Mouse (Mus musculus) embryonic facial prominence, embryonic 11.5 days (tissue): ENCODE measurements around the gene Zfp672. TPM values are rescaled to one million over a fixed set of nuclear protein-coding genes. Genes with fewer than 3 reads are reported as not detected.
A peak's percentile ranks its signal among the peaks of the same experiment; 100 is the strongest.
"Not testable (repeated sequence)": the region's sequence is repeated elsewhere in the genome, so short reads cannot be mapped to it uniquely, and the experiment has no call there.

Experiments used
- ATAC-seq: fragments of 200-750 bp; cut with Nextera tagmentation; replicated peaks from 2 replicates; pipeline ENCODE4 v1.8.0; 2017; ENCODE audit warnings: low read depth; ENCODE audit not compliant: insufficient number of reproducible peaks, low FRiP score, low TSS enrichment
- DNase-seq: peaks from one replicate; pipeline ENCODE4 v3.0.0-alpha.2; 2015; ENCODE audit warnings: low spot score
- H3K27ac ChIP-seq: fragments of 300-500 bp; sonication (generic); replicated peaks from 2 replicates; pipeline ENCODE4 v1.5.1; 2014; ENCODE audit warnings: mild to moderate bottlenecking, low read depth, low read length, control low read depth
- H3K27me3 ChIP-seq: fragments of 300-500 bp; sonication (generic); 2 replicates; pipeline ENCODE4 v1.6.1; 2014; ENCODE audit warnings: mild to moderate bottlenecking, low read length, moderate library complexity, mixed read lengths; ENCODE audit not compliant: control insufficient read depth, insufficient read depth
- H3K36me3 ChIP-seq: fragments of 300-500 bp; sonication (generic); replicated peaks from 2 replicates; pipeline ENCODE4 v1.6.1; 2014; ENCODE audit warnings: low read depth, mild to moderate bottlenecking, low read length, moderate library complexity, mixed read lengths; ENCODE audit not compliant: control insufficient read depth, insufficient read depth
- H3K4me1 ChIP-seq: fragments of 300-500 bp; sonication (generic); 2 replicates; pipeline ENCODE4 v1.6.1; 2014; ENCODE audit warnings: low read length, mixed read lengths; ENCODE audit not compliant: control insufficient read depth, insufficient read depth
- H3K4me2 ChIP-seq: fragments of 300-500 bp; sonication (generic); 2 replicates; pipeline ENCODE4 v1.6.1; 2014; ENCODE audit warnings: low read depth, mild to moderate bottlenecking, control low read depth, low read length, moderate library complexity
- H3K4me3 ChIP-seq: fragments of 300-500 bp; sonication (generic); 2 replicates; pipeline ENCODE4 v1.5.1; 2014; ENCODE audit warnings: low read depth, low read length, control low read depth
- H3K9ac ChIP-seq: fragments of 300-500 bp; sonication (generic); replicated peaks from 2 replicates; pipeline ENCODE4 v1.6.1; 2014; ENCODE audit warnings: mild to moderate bottlenecking, control low read depth, low read length
- H3K9me3 ChIP-seq: fragments of 300-500 bp; sonication (generic); replicated peaks from 2 replicates; pipeline ENCODE4 v1.6.1; 2016; ENCODE audit warnings: mild to moderate bottlenecking, low read length, inconsistent platforms, mixed read lengths; ENCODE audit not compliant: control insufficient read depth
- WGBS: fragments of 180-500 bp; shearing (Covaris S2); extraction: QIAGEN DNeasy Blood & Tissue Kit; methylation state at CpG from one replicate; pipeline ENCODE4 v1.1.7; 2014; 5-methylcytosine and 5-hydroxymethylcytosine counted together
- polyA plus RNA-seq: library from polyadenylated mRNA; unstranded; fragments of >200 nt; fragmentation: Nextera tagmentation; extraction: Ambion mirVana; gene quantifications from 2 replicates; pipeline ENCODE4 v1.2.1, GENCODE M21; 2014

Zfp672 gene
- polyA plus RNA-seq, result 24.4 and 26.0 TPM in 2 replicates

- no peaks in the 10 kb centered on the region; the same call in 1 of the 2 replicates for H3K36me3 ChIP-seq
These were observed at the start of gene Zfp672, which contains the start of gene Sh3bp5l for GRCm38 (mm10) chr11:58330276-58331148. Gene Zfp672, minus strand, starts transcription at chr11:58330339. Gene Sh3bp5l, plus strand, starts transcription at chr11:58330724.

GRCm38 (mm10) chr11:58379516-58379915, 49.4 kb upstream of the Zfp672 start:
- WGBS, result 68% methylated on average over 1 of the region's 1 CpGs
- Histone ChIP-seq H3K4me1 (no peaks in the 10 kb centered on the region), H3K4me3 (no peak overlapping the region), H3K4me2 (no peak overlapping the region), H3K27ac (no peak overlapping the region), H3K9me3 (no peaks in the 10 kb centered on the region), H3K27me3 (no peaks in the 10 kb centered on the region), H3K36me3 (no peaks in the 10 kb centered on the region), H3K9ac (no peak overlapping the region)
- ATAC-seq, result no peak
- no peak for DNase-seq

More at GRCm38 (mm10) chr11:58330276-58331148, at the start of gene Zfp672, which contains the start of gene Sh3bp5l:
- ATAC-seq (peak; percentile 90), DNase-seq (peak; percentile 96)
- H3K4me3 ChIP-seq, result peak within 1 kb of the TSS; percentile 72
- H3K9me3 ChIP-seq, result no peaks in the 10 kb centered on the region
- H3K27me3 ChIP-seq, result no peaks in the 10 kb centered on the region
- under 1% methylated on average over 52 of the region's 52 CpGs for WGBS
- peak within 1 kb of the TSS; percentile 80 for H3K9ac ChIP-seq
- peak within 1 kb of the TSS; percentile 66 for H3K4me2 ChIP-seq
- peak within 1 kb of the TSS; percentile 66; the same call in 1 of the 2 replicates for H3K27ac ChIP-seq
- no peaks in the 10 kb centered on the region for H3K4me1 ChIP-seq

GRCm38 (mm10) chr11:58378763-58379278, 48.7 kb upstream of the Zfp672 start, which contains the start of gene Lypd8:
Gene Lypd8, plus strand, starts transcription at chr11:58379043.
- Histone ChIP-seq H3K4me1 (no peaks in the 10 kb centered on the region), H3K4me3 (no peak within 1 kb of the TSS), H3K4me2 (no peak within 1 kb of the TSS), H3K9me3 (no peaks in the 10 kb centered on the region), H3K36me3 (no peaks in the 10 kb centered on the region), H3K9ac (no peak within 1 kb of the TSS), H3K27me3 (no peaks in the 10 kb centered on the region), H3K27ac (no peak within 1 kb of the TSS)
- 86% methylated on average over 3 of the region's 3 CpGs for WGBS
- no peak for DNase-seq
- ATAC-seq, result no peak

GRCm38 (mm10) chr11:58377686-58378085, 47.5 kb upstream of the Zfp672 start:
- Histone ChIP-seq H3K27me3 (no peaks in the 10 kb centered on the region), H3K9me3 (no peaks in the 10 kb centered on the region), H3K4me3 (no peak overlapping the region), H3K4me2 (no peak overlapping the region), H3K27ac (no peak overlapping the region), H3K9ac (no peak overlapping the region), H3K4me1 (no peaks in the 10 kb centered on the region), H3K36me3 (no peaks in the 10 kb centered on the region)
- no peak for DNase-seq
- 76% methylated on average over 1 of the region's 1 CpGs for WGBS
- no peak for ATAC-seq

- H3K9ac ChIP-seq, result no peak overlapping the region
- no peak for ATAC-seq
These were observed 47.1 kb upstream of the Zfp672 start for GRCm38 (mm10) chr11:58377273-58377672.

GRCm38 (mm10) chr11:58366191-58366590, 36.1 kb upstream of the Zfp672 start:
- no CpG with 5 or more reads among the region's 6 CpGs for WGBS
- not testable (repeated sequence) for H3K4me3 ChIP-seq, ATAC-seq

More at GRCm38 (mm10) chr11:58377273-58377672, 47.1 kb upstream of the Zfp672 start:
- no peaks in the 10 kb centered on the region for H3K27me3 ChIP-seq
- no peaks in the 10 kb centered on the region for H3K4me1 ChIP-seq
- H3K36me3 ChIP-seq, result no peaks in the 10 kb centered on the region
- H3K27ac ChIP-seq, result no peak overlapping the region
- no peak for DNase-seq
- no peak overlapping the region for H3K4me2 ChIP-seq
- H3K4me3 ChIP-seq, result no peak overlapping the region
- H3K9me3 ChIP-seq, result no peaks in the 10 kb centered on the region
- WGBS, result 84% methylated on average over 2 of the region's 2 CpGs

GRCm38 (mm10) chr11:58364454-58364853, 34.3 kb upstream of the Zfp672 start:
- H3K4me2 ChIP-seq, result no peak overlapping the region
- DNase-seq (no peak), ATAC-seq (no peak)
- no peaks in the 10 kb centered on the region for H3K27me3 ChIP-seq
- H3K9ac ChIP-seq, result no peak overlapping the region
- no peaks in the 10 kb centered on the region for H3K9me3 ChIP-seq
- WGBS, result 76% methylated on average over 3 of the region's 3 CpGs
- no peak overlapping the region for H3K27ac ChIP-seq
- H3K4me1 ChIP-seq, result no peaks in the 10 kb centered on the region
- H3K4me3 ChIP-seq, result no peak overlapping the region
- no peaks in the 10 kb centered on the region for H3K36me3 ChIP-seq

More at GRCm38 (mm10) chr11:58366191-58366590, 36.1 kb upstream of the Zfp672 start:
- DNase-seq, H3K4me1 ChIP-seq, H3K36me3 ChIP-seq, H3K9ac ChIP-seq, H3K9me3 ChIP-seq, H3K27ac ChIP-seq, H3K27me3 ChIP-seq, H3K4me2 ChIP-seq: not testable (repeated sequence)

GRCm38 (mm10) chr11:58362562-58362961, 32.4 kb upstream of the Zfp672 start:
- H3K36me3 ChIP-seq, H3K4me3 ChIP-seq, H3K9ac ChIP-seq, H3K27ac ChIP-seq, H3K27me3 ChIP-seq, H3K4me2 ChIP-seq, H3K9me3 ChIP-seq, H3K4me1 ChIP-seq, ATAC-seq, DNase-seq: not testable (repeated sequence)
- no CpG with 5 or more reads among the region's 6 CpGs for WGBS
